Mouse (Mus musculus) olfactory bulb, adult 2 months (tissue): Measurements from ENCODE around the gene Adamtsl1.

Source experiments
- CTCF ChIP-seq: fragments of 200-500 bp; IDR thresholded peaks from 2 replicates; pipeline ENCODE4 v1.5.1; 2012; ENCODE audit warnings: low read depth, mild to moderate bottlenecking, low read length, moderate library complexity; ENCODE audit not compliant: insufficient read depth
- POLR2A ChIP-seq: fragments of 200-500 bp; IDR thresholded peaks from 2 replicates; pipeline ENCODE4 v1.6.1; 2012; ENCODE audit warnings: mild to moderate bottlenecking, low read depth, low read length, moderate library complexity; ENCODE audit not compliant: insufficient read depth

- no peak for TF ChIP-seq POLR2A
- TF ChIP-seq CTCF, result no peak
Observed at GRCm38 (mm10) chr4:85932129-85932528, 418.2 kb downstream of the Adamtsl1 start.
